Mouse (Mus musculus) bone marrow, adult 2 months (tissue): ENCODE data around the gene Tspyl3.

Experiments used
- CTCF ChIP-seq: fragments of 200-500 bp; IDR thresholded peaks from 2 replicates; pipeline ENCODE4 v1.5.1; 2011; ENCODE audit warnings: low read length, control low read depth; ENCODE audit not compliant: control insufficient read depth, insufficient read depth
- POLR2A ChIP-seq: fragments of 200-500 bp; IDR thresholded peaks from 2 replicates; pipeline ENCODE4 v1.6.1; 2011; ENCODE audit warnings: low read depth, mild to moderate bottlenecking, control low read depth, low read length, borderline replicate concordance; ENCODE audit not compliant: control insufficient read depth

GRCm38 (mm10) chr2:153238406-153238805 is 13.2 kb upstream of the Tspyl3 start:
- TF ChIP-seq CTCF (no peak), POLR2A (no peak)
